Comparison of ENCODE assay signal across 26 mouse cellular contexts in the genomic region with DNA sequence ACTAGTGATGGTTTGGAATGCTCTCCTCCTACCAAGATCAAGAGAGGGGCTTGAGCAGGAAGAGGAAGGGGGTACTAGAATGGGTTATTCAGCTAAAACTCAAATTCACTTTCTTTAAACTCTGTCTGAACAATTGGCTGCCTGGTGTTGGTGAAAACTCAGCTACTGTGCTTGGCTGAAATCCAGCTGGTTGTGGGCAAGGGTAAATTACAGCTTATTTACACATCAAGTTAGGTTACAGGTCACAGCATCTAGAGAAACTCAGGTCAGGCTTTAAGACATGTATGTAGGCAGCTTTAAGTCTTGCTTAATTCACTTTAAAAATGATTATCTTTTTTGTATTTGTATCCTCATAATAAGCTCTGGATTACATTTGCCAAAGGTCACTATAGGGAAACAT. TPM values are rescaled to one million over a fixed set of nuclear protein-coding genes. Genes with fewer than 3 reads are reported as not detected.
DNase-seq lines count a peak whose midpoint lies in the region; ATAC-seq and TF ChIP-seq lines count a peak whose summit lies in the region.
"Had no signal": no experiment of that assay in that cellular context is flagged by ENCODE, and none has a peak within 500 bp of the region (broad histone marks: within the 10 kb centered on the region; RNA-seq: fewer than 3 reads in every experiment).

No protein-coding gene starts in this region.

- TF ChIP-seq POLR2A in myocyte (IDR thresholded peaks at IDR 0.05; ENCODE audit: insufficient read length, low read depth), result no peak

- H3K27me3 ChIP-seq in forebrain, embryonic 14.5 days (replicated peaks; ENCODE audit: control insufficient read depth, insufficient read depth, low read length), result no peaks in the 10 kb centered on the region
- H3K27me3 ChIP-seq in forebrain, embryonic 10.5 days (ENCODE audit: poor library complexity, severe bottlenecking), result no peaks in the 10 kb centered on the region
- no peaks in the 10 kb centered on the region for H3K27me3 ChIP-seq in myocyte (ENCODE audit: control insufficient read depth, insufficient read depth, insufficient read length)
- H3K27me3 ChIP-seq: embryonic facial prominence, embryonic 12.5 days; forebrain, embryonic 13.5 days; limb, embryonic 13.5 days; megakaryocyte, embryonic 14.5 days; midbrain, embryonic 13.5 days; neural tube, embryonic 12.5 days; Patski had no signal

- no peak overlapping the region for H3ac ChIP-seq in myocyte (ENCODE audit: control insufficient read depth, insufficient read length)

- no peaks in the 10 kb centered on the region for H3K36me3 ChIP-seq in forebrain, embryonic 14.5 days (ENCODE audit: control insufficient read depth, insufficient read depth, low read length)
- no peaks in the 10 kb centered on the region for H3K36me3 ChIP-seq in forebrain, embryonic 10.5 days (replicated peaks)
- H3K36me3 ChIP-seq in myocyte (ENCODE audit: control insufficient read depth, insufficient read depth), result no peaks in the 10 kb centered on the region
- H3K36me3 ChIP-seq: embryonic facial prominence, embryonic 12.5 days; limb, embryonic 13.5 days; midbrain, embryonic 13.5 days; neural tube, embryonic 12.5 days had no signal

- H3K27ac ChIP-seq in forebrain, embryonic 14.5 days (ENCODE audit: low read depth, low read length), result no peak overlapping the region
- H3K27ac ChIP-seq in forebrain, embryonic 10.5 days, result no peak overlapping the region
- H3K27ac ChIP-seq: embryonic facial prominence, embryonic 12.5 days; forebrain, embryonic 13.5 days; gastrocnemius, adult 2 months; hindbrain, embryonic 14.5 days; limb, embryonic 13.5 days; midbrain, embryonic 13.5 days; neural tube, embryonic 12.5 days had no signal

- H3K4me1 ChIP-seq in forebrain, embryonic 14.5 days (ENCODE audit: control insufficient read depth, insufficient read depth, low read length), result no peaks in the 10 kb centered on the region
- no peaks in the 10 kb centered on the region for H3K4me1 ChIP-seq in forebrain, embryonic 10.5 days
- H3K4me1 ChIP-seq: embryonic facial prominence, embryonic 12.5 days; forebrain, embryonic 13.5 days; megakaryocyte, embryonic 14.5 days; midbrain, embryonic 13.5 days; neural tube, embryonic 12.5 days had no signal

- H3K79me2 ChIP-seq in myocyte (ENCODE audit: control insufficient read depth, insufficient read depth), result no peaks in the 10 kb centered on the region

- no peak overlapping the region for H3K9ac ChIP-seq in forebrain, embryonic 14.5 days (ENCODE audit: low read length)
- H3K9ac ChIP-seq: embryonic facial prominence, embryonic 12.5 days; forebrain, embryonic 13.5 days; hindbrain, embryonic 14.5 days; limb, embryonic 13.5 days; midbrain, embryonic 13.5 days; neural tube, embryonic 12.5 days had no signal

- H3K9me3 ChIP-seq in forebrain, embryonic 14.5 days (replicated peaks; ENCODE audit: control insufficient read depth, low read length), result no peaks in the 10 kb centered on the region
- no peaks in the 10 kb centered on the region for H3K9me3 ChIP-seq in forebrain, embryonic 10.5 days
- H3K9me3 ChIP-seq: embryonic facial prominence, embryonic 12.5 days; forebrain, embryonic 13.5 days; limb, embryonic 13.5 days; midbrain, embryonic 13.5 days; neural tube, embryonic 12.5 days had no signal

- ATAC-seq in forebrain, embryonic 14.5 days, result no peak
- ATAC-seq: forebrain, embryonic 13.5 days; inflammation-experienced regulatory T-cells, adult 6 months; midbrain, embryonic 13.5 days had no signal

- peak; percentile 9 for DNase-seq in forebrain, embryonic 14.5 days (ENCODE audit: low spot score)
- DNase-seq in forebrain, embryonic 10.5 days (ENCODE audit: extremely low spot score, low spot score), result no peak
- DNase-seq in kidney, postnatal 14 days, result peak; percentile 26
- DNase-seq in kidney, adult 8-10 months, result no peak
- DNase-seq in 416B (ENCODE audit: low read depth), result peak; percentile 32
- DNase-seq in B cell, adult 2 months, result no peak
- DNase-seq: adrenal gland, adult 2 months; cerebellum, adult 11-12 months; cerebellum, postnatal 10 days; gastrocnemius, adult 2 months; heart, postnatal 4 days; layer of hippocampus, adult 9-11 months; lung, adult 2 months; right cerebral cortex, postnatal 25 days; thymus, postnatal 14 days had no signal

- H3K4me3 ChIP-seq in forebrain, embryonic 14.5 days (ENCODE audit: low read depth, low read length), result no peak overlapping the region
- H3K4me3 ChIP-seq in forebrain, embryonic 10.5 days, result no peak overlapping the region
- H3K4me3 ChIP-seq in myocyte, result no peak overlapping the region
- H3K4me3 ChIP-seq: embryonic facial prominence, embryonic 12.5 days; erythroblast, embryonic 14.5 days; forebrain, embryonic 13.5 days; gastrocnemius, adult 2 months; limb, embryonic 13.5 days; megakaryocyte, embryonic 14.5 days; midbrain, embryonic 13.5 days; neural tube, embryonic 12.5 days had no signal

- H3K4me2 ChIP-seq in forebrain, embryonic 14.5 days (ENCODE audit: low read length), result no peak overlapping the region
- peak overlapping the region; percentile 8 for H3K4me2 ChIP-seq in myocyte (ENCODE audit: low read depth)
- H3K4me2 ChIP-seq: embryonic facial prominence, embryonic 12.5 days; forebrain, embryonic 13.5 days; hindbrain, embryonic 14.5 days; limb, embryonic 13.5 days; midbrain, embryonic 13.5 days; neural tube, embryonic 12.5 days had no signal

TF ChIP-seq in myocyte, 11 proteins besides CTCF, POLR2A, EP300 and RAD21:
- TF ChIP-seq USF1 (IDR thresholded peaks at IDR 0.05; ENCODE audit: low read depth) (no peak), TCF3 (IDR thresholded peaks at IDR 0.05; ENCODE audit: insufficient read length, low read depth) (no peak), E2F4 (IDR thresholded peaks at IDR 0.05; ENCODE audit: insufficient read depth) (no peak), POLR2AphosphoS2 (IDR thresholded peaks at IDR 0.05; ENCODE audit: insufficient read length, low read depth) (no peak), MYOG (IDR thresholded peaks at IDR 0.05; ENCODE audit: control insufficient read depth in 1 of 3, insufficient read depth in 1 of 3, insufficient read length in 2 of 3, low read depth in 2 of 3) (no peak), MAX (IDR thresholded peaks at IDR 0.05; ENCODE audit: low read depth) (no peak), TCF12 (IDR thresholded peaks at IDR 0.05; ENCODE audit: insufficient read depth, poor library complexity, severe bottlenecking) (no peak), CEBPB (IDR thresholded peaks at IDR 0.05; ENCODE audit: insufficient read depth, poor library complexity, severe bottlenecking) (no peak), SRF (IDR thresholded peaks at IDR 0.05; ENCODE audit: control insufficient read depth, insufficient read length, low read depth) (no peak)

RNA-seq across cellular contexts. Expression of a gene that starts 16.7 kb away (rescaled TPM):
- not detected in 2 replicates for polyA plus RNA-seq in forebrain, embryonic 14.5 days (2014; fragmentation: Nextera tagmentation; extraction: Ambion mirVana)
- not detected in 2 replicates for polyA plus RNA-seq in forebrain, embryonic 10.5 days (2016; fragmentation: Nextera tagmentation; extraction: Ambion mirVana)
- polyA plus RNA-seq in myocyte (2012; fragmentation: generic; extraction: Trizol), result 7.6 TPM
- polyA plus RNA-seq: embryonic facial prominence, embryonic 12.5 days; erythroblast, embryonic 14.5 days; forebrain, embryonic 13.5 days; hindbrain, embryonic 14.5 days; inflammation-experienced regulatory T-cells, adult 6 months; limb, embryonic 13.5 days; midbrain, embryonic 13.5 days; neural tube, embryonic 12.5 days had no signal

Comparison
In these comparisons a context has a peak if more than half of its experiments do, and no peak if none do; other contexts are left out.
1. DNase-seq: peak in forebrain, embryonic 14.5 days (single experiment), kidney, postnatal 14 days (single experiment) and 416B (single experiment); none in forebrain, embryonic 10.5 days (single experiment), kidney, adult 8-10 months (0 of 2) and B cell, adult 2 months (0 of 2).